Mouse (Mus musculus): ENCODE results near the gene Sec61a2.

The Sec61a2 gene

GRCm38 (mm10) chr2:5877446-5877845 lies 17.8 kb downstream of the Sec61a2 start:
- DNase-seq: no peak

- DNase-seq: no peak
These were observed 25.5 kb downstream of the Sec61a2 start for GRCm38 (mm10) chr2:5869746-5870145.

- no peak for DNase-seq
These were observed 27.6 kb downstream of the Sec61a2 start for GRCm38 (mm10) chr2:5867681-5868080.

DNA sequence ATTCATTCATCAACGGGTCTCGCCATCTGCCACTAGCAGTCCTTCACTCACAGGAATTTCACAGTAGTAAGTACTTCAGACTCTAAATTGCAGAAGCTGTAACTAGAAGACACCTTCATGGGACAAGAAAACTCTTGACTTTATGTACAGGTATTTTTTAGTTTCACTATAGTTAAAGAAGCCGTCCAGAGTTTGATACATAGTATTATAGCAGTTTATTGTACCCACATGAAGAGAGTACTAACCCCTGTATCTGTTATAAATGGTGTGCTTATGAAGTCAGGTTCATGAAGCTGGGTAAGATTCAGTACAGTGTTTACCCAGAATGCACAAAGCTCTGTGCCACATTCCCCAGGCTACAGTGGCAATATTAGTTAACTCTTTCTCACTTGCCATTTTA lies 32.4 kb downstream of the Sec61a2 start, which contains the start of gene Gm13199:
Gm13199 (minus strand) TSS at position 101 of the 400 bp plus-strand sequence.
- no peak for DNase-seq

DNA sequence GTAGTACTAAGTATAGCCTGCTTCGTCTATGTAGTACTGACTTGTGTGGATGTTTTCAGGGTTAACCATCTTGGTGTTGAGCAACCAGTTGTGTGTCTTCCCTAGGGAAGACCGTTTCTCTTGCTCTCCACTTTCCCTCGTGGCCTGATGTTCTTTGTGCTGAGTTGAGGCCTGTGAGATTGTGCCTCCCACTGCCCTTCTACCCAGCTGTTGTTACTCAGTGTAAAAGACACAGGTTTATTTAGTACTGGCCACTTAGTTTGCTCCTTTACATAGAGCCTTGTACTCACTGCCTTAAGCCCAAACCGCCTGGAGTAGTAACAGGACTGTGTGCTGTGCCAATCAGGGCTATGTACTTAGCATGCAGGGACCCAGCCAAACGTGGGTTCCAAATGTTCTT lies 43.4 kb downstream of the Sec61a2 start:
- no peak for DNase-seq

DNA sequence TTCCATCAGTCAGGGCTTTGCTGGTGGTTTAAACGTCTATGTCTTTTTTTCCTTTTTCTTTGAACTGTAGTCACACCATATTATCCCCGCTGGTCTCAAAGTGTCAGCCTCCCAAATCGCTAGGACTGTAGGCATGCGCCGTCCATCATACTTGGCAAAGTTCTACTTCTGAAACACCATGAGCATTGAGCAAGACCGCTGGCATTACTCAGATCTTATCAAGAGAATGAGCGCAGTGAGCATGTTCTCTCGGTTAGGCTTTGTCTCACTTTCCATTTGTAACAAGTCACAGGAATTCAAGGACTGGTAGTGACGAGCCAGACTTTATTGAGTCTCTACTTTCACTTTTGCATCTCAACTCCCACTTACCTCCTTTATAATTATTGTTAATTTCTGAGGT lies 44.1 kb downstream of the Sec61a2 start:
- DNase-seq: peak in 1 of 2 experiments; percentile 20

- no peak for DNase-seq
These were observed 49.4 kb downstream of the Sec61a2 start for GRCm38 (mm10) chr2:5845826-5846225.

- DNase-seq: peak; percentile 89 to 91
These were observed 50.2 kb downstream of the Sec61a2 start, which contains the start of the genes Nudt5 and Cdc123 for GRCm38 (mm10) chr2:5844873-5845631. Gene Nudt5 (plus strand): TSS chr2:5845019. Gene Cdc123 (minus strand): TSS chr2:5845164.

DNA sequence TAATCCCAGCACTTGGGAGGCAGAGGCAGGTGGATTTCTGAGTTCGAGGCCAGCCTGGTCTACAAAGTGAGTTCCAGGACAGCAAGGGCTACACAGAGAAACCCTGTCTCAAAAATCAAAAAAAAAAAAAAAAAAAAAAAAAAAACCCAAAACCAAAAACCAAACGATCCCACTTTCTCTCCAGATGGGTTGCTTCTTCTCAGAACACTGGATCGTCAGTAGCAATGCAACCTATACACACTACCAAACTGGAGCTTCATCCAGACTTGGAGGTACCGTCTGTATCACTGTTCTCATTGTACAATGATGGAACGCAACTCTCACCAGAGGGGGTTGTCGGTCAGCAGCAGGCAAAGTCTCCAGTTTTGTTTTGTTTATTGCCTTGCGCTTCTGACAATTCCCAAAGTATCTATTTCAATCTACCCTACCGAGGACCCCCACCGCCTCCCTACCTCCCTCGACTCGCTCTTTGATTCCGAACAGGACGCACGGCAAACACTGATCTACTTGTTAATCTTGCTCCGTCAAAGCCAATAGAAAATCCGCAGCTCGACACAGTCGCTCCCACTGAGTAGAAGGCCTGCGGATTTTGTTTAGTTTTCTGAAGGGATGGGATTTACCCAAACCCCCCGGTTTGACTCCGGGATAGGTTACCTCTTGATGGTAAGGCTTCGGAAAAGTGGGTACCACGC lies 50.9 kb downstream of the Sec61a2 start:
- no peak for DNase-seq

DNA sequence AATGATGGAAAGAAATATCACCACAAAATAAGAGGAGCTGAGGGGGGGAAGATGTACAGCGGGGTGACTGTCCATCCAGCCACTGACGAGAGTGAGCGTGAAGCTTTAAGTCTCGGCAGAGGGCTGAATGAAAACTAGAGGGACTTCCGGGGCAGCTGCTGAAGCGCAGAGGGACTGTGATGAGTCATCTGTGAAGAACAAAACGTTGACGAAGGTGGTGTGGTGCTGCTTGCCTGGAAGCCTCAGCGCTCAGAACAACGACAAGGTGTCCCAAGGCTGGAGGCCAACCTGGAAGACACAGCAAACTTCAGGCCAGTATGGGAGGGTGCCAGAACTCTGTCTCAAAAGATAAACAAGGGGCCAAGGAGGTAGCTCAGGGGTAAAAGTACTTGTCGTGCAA lies 54.4 kb downstream of the Sec61a2 start:
- no peak for DNase-seq

DNA sequence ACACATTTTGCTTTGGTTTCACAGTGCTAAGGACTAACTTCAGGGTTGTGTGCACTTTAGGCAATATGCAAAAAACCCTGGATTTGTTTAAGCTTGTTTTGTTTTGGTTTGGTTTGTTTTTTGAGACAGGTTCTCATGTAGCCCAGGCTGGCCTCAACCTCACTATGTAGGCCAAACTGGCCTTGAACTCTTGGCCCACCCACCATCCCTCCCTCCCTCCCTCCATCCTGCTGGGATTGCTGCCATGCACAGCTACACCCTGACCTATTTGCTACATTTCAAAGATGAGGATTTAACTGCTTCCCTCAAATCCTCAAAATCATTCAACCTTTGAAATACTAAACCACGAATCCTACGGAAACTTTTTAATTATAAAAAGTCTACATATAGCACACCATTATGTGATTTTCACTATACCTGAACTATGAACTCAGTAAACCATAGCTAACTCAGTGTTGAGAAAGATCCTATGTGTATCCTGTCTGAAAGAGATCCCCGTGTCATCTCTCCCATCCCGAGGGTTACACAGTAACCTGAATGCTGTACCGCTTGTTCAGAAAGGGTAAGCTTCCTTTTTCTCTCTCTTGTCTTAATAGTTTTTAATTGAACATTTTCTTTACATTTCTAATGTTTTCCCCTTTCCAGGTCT lies 69.8 kb downstream of the Sec61a2 start:
- DNase-seq: no peak

DNA sequence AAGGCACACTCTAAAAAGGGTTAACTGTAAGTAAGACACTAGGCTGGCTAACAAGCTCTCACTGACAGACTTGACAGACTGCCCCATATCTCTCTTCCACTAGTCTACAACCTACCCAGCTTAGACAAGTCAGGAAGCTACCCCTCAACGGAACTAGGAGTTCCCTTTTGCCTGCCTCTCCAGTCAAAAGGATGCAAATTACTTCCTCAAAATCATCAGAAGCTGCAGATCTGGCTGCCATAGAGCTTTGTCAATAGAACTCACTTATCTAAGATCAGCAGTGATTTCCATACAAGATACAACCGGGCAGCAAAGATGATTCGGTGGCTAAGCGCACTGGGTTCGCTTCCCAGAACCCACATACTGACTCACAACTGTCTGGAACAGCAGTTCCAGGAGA lies 70.5 kb downstream of the Sec61a2 start:
- no peak for DNase-seq

GRCm38 (mm10) chr2:5824213-5824612 lies 71.0 kb downstream of the Sec61a2 start:
- no peak for DNase-seq

GRCm38 (mm10) chr2:5822449-5822848 lies 72.8 kb downstream of the Sec61a2 start:
- no peak for DNase-seq

DNA sequence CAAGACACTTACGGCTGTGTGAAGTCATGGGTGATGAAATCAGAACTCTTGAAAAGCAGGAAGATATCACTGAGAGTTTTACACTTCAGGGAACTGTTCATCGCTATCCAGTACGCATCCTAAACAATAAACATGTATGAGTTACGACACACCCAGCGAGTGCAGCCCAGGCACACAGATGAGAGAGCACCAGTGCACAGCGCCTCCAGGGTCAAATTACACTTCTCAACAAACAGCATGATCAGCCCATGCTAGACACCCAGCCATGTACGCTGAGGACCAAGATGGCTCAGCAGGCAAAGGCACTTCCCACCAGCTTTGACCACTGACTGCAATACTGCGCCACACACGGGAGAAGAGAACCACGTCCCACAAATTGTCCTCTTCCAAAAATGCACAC lies 74.0 kb downstream of the Sec61a2 start:
- no peak for DNase-seq
